Comparison of ENCODE assay signal across 26 mouse cellular contexts in genomic region chr19:3647999-3648398, GRCm38 (mm10). TPM values are rescaled to one million over a fixed set of nuclear protein-coding genes. Genes with fewer than 3 reads are reported as not detected.
A peak's percentile ranks its signal among the peaks of the same experiment; 100 is the strongest.
DNase-seq lines count a peak whose midpoint lies in the region; ATAC-seq and TF ChIP-seq lines count a peak whose summit lies in the region.
"Had no signal": no experiment of that assay in that cellular context is flagged by ENCODE, and none has a peak within 500 bp of the region (broad histone marks: within the 10 kb centered on the region; RNA-seq: fewer than 3 reads in every experiment).

No protein-coding gene starts in this region.

- 77% methylated on average over 3 of the region's 3 CpGs for WGBS in kidney, embryonic 14.5 days
- WGBS in kidney, adult 2 months: 83% methylated on average over 3 of the region's 3 CpGs
- 74% methylated on average over 3 of the region's 3 CpGs for WGBS in liver, embryonic 15.5 days (ENCODE audit: insufficient replicate concordance)

- H3K36me3 ChIP-seq in kidney, embryonic 14.5 days (ENCODE audit: control insufficient read depth, insufficient read depth, low read length): peaks cover 66% of the 10 kb centered on the region
- no peaks in the 10 kb centered on the region for H3K36me3 ChIP-seq in kidney, adult 2 months (ENCODE audit: control insufficient read depth, insufficient read depth, low read length)
- peaks cover 61% of the 10 kb centered on the region for H3K36me3 ChIP-seq in liver, embryonic 15.5 days (replicated peaks)
- H3K36me3 ChIP-seq: midbrain, embryonic 15.5 days had no signal

- H3K4me3 ChIP-seq in kidney, embryonic 14.5 days (ENCODE audit: low read length): no peak overlapping the region
- no peak overlapping the region for H3K4me3 ChIP-seq in kidney, adult 2 months (ENCODE audit: insufficient read depth, low read depth, low read length)
- H3K4me3 ChIP-seq in liver, embryonic 15.5 days (replicated peaks): no peak overlapping the region
- H3K4me3 ChIP-seq: forebrain, embryonic 13.5 days; hindbrain, embryonic 12.5 days; left cerebral cortex, adult 2 months; limb, embryonic 12.5 days; lung, embryonic 15.5 days; midbrain, embryonic 10.5 days; midbrain, embryonic 15.5 days had no signal

- no peak for TF ChIP-seq CTCF in kidney, adult 2 months (conservative IDR thresholded peaks at IDR 0.05; ENCODE audit: insufficient read depth, insufficient read length, low read depth, low read length)

- H3K4me1 ChIP-seq in kidney, embryonic 14.5 days (ENCODE audit: control insufficient read depth, insufficient read depth, low read length): peaks cover 9% of the 10 kb centered on the region; the same call in 1 of the 2 replicates
- peaks cover 16% of the 10 kb centered on the region; the same call in 1 of the 2 replicates for H3K4me1 ChIP-seq in kidney, adult 2 months (ENCODE audit: control insufficient read depth, insufficient read depth, low read length)
- H3K4me1 ChIP-seq in liver, embryonic 15.5 days (replicated peaks): peaks cover 14% of the 10 kb centered on the region
- H3K4me1 ChIP-seq: forebrain, embryonic 13.5 days; lung, embryonic 15.5 days; midbrain, embryonic 15.5 days had no signal

- H3K4me2 ChIP-seq in kidney, embryonic 14.5 days (replicated peaks; ENCODE audit: low read depth, low read length): no peak overlapping the region
- H3K4me2 ChIP-seq in liver, embryonic 15.5 days: no peak overlapping the region
- H3K4me2 ChIP-seq: forebrain, embryonic 13.5 days; hindbrain, embryonic 12.5 days; limb, embryonic 12.5 days; lung, embryonic 15.5 days; midbrain, embryonic 15.5 days had no signal

- no peaks in the 10 kb centered on the region for H3K27me3 ChIP-seq in kidney, embryonic 14.5 days (ENCODE audit: control insufficient read depth, insufficient read depth, low read length)
- H3K27me3 ChIP-seq in kidney, adult 2 months (replicated peaks; ENCODE audit: control insufficient read depth, insufficient read depth, low read length): no peaks in the 10 kb centered on the region
- H3K27me3 ChIP-seq in liver, embryonic 15.5 days: no peaks in the 10 kb centered on the region
- H3K27me3 ChIP-seq: forebrain, embryonic 13.5 days; hindbrain, embryonic 12.5 days; limb, embryonic 12.5 days; lung, embryonic 15.5 days; midbrain, embryonic 15.5 days had no signal

- peak; percentile 65 for DNase-seq in kidney, adult 11 months
- peak; percentile 65 for DNase-seq in kidney, adult 2 months
- peak; percentile 53 for DNase-seq in kidney, postnatal 10 days
- DNase-seq in natural killer cell, adult 2 months (ENCODE audit: low spot score in 2 of 2): no peak
- DNase-seq in c-Kit-positive CD71-positive TER-119-positive erythroid progenitor cells, embryonic 14.5 days (ENCODE audit: low spot score): no peak
- DNase-seq in thymus, postnatal 0 days (ENCODE audit: low spot score): no peak
- DNase-seq: adrenal gland, adult 8-10 months; cerebellum, adult 8-10 months; cerebellum, postnatal 25 days; gastrocnemius, postnatal 14 days; heart, postnatal 36 days; right cerebral cortex, adult 18-20 months; spleen, adult 18-20 months; thymus, postnatal 25 days had no signal

- no peak for ATAC-seq in kidney, embryonic 14.5 days (ENCODE audit: low FRiP score, low TSS enrichment)
- ATAC-seq in liver, embryonic 15.5 days (ENCODE audit: insufficient read depth): peak; percentile 23; the same call in 1 of the 2 replicates
- ATAC-seq: activated CD4-positive, CD25-positive, alpha-beta regulatory T cell, adult 4 months; forebrain, embryonic 13.5 days; intestine, embryonic 16.5 days; midbrain, embryonic 15.5 days had no signal

- TF ChIP-seq POLR2A in kidney, adult 2 months (IDR thresholded peaks at IDR 0.05; ENCODE audit: low read depth, low read length): no peak

- H3K27ac ChIP-seq in kidney, embryonic 14.5 days (ENCODE audit: low read depth, low read length): no peak overlapping the region
- H3K27ac ChIP-seq in kidney, adult 2 months (ENCODE audit: insufficient read depth, low read depth, low read length): no peak overlapping the region
- 0 out of 2 replicates have a peak overlapping the region, but pooled peaks have one; percentile 7 for H3K27ac ChIP-seq in liver, embryonic 15.5 days (replicated peaks)
- H3K27ac ChIP-seq: forebrain, embryonic 13.5 days; hindbrain, embryonic 12.5 days; left cerebral cortex, adult 2 months; limb, embryonic 12.5 days; liver, embryonic 14.5 days; lung, embryonic 15.5 days; midbrain, embryonic 10.5 days; midbrain, embryonic 15.5 days had no signal

- no peak overlapping the region for H3K9ac ChIP-seq in kidney, embryonic 14.5 days (ENCODE audit: low read depth, low read length)
- H3K9ac ChIP-seq in liver, embryonic 15.5 days: no peak overlapping the region
- H3K9ac ChIP-seq: forebrain, embryonic 13.5 days; hindbrain, embryonic 12.5 days; limb, embryonic 12.5 days; liver, embryonic 14.5 days; lung, embryonic 15.5 days; midbrain, embryonic 15.5 days had no signal

- H3K9me3 ChIP-seq in kidney, embryonic 14.5 days (ENCODE audit: control insufficient read depth, low read length): peaks cover 7% of the 10 kb centered on the region; the same call in 1 of the 2 replicates
- H3K9me3 ChIP-seq in liver, embryonic 15.5 days (replicated peaks): no peaks in the 10 kb centered on the region
- H3K9me3 ChIP-seq: forebrain, embryonic 13.5 days; lung, embryonic 15.5 days; midbrain, embryonic 15.5 days had no signal

RNA-seq across cellular contexts. Expression of gene Lrp5, which starts 38.4 kb away (rescaled TPM):
- polyA plus RNA-seq in kidney, embryonic 14.5 days (2014; fragmentation: Nextera tagmentation; extraction: Ambion mirVana): 7.7 and 10.1 TPM in 2 replicates
- 33.9 and 34.2 TPM in 2 replicates for polyA plus RNA-seq in kidney, adult 2 months (2012; rRNA removed)
- 2.1 and 2.6 TPM in 2 replicates for polyA plus RNA-seq in liver, embryonic 15.5 days (2015; fragmentation: Nextera tagmentation; extraction: Ambion mirVana)
- polyA plus RNA-seq in thymus, postnatal 0 days (2015; fragmentation: Nextera tagmentation; extraction: Ambion mirVana): 1.6 and 2.1 TPM in 2 replicates

Comparison
In these comparisons a context has a peak if more than half of its experiments do, and no peak if none do; other contexts are left out.
1. DNase-seq: peak in kidney, adult 11 months (single experiment), kidney, adult 2 months (single experiment) and kidney, postnatal 10 days (single experiment); none in natural killer cell, adult 2 months (0 of 2), c-Kit-positive CD71-positive TER-119-positive erythroid progenitor cells, embryonic 14.5 days (single experiment) and thymus, postnatal 0 days (single experiment).